Mouse (Mus musculus): ENCODE measurements around the gene Mex3b. TPM values are rescaled to one million over a fixed set of nuclear protein-coding genes. Genes with fewer than 3 reads are reported as not detected.

Mex3b gene
- polyA plus RNA-seq, 1 experiment: 9.9 TPM

GRCm38 (mm10) chr7:82854195-82854766 is 12.9 kb upstream of the Mex3b start:
- H3ac ChIP-seq (ENCODE audit: control insufficient read depth, insufficient read length): no peak overlapping the region
- no peak overlapping the region for H3K4me3 ChIP-seq
- TF ChIP-seq POLR2AphosphoS2 (IDR thresholded peaks at IDR 0.05; ENCODE audit: insufficient read length, low read depth): no peak
- TF ChIP-seq MYOD1 (IDR thresholded peaks at IDR 0.05; ENCODE audit: control insufficient read depth in 1 of 3, insufficient read length in 2 of 3, low read depth in 2 of 3): no peak
- TF ChIP-seq POLR2A (IDR thresholded peaks at IDR 0.05; ENCODE audit: insufficient read length, low read depth): no peak
- TF ChIP-seq TCF3 (IDR thresholded peaks at IDR 0.05; ENCODE audit: insufficient read length, low read depth): no peak
- TF ChIP-seq CEBPB (IDR thresholded peaks at IDR 0.05; ENCODE audit: insufficient read depth, poor library complexity, severe bottlenecking): no peak
- TF ChIP-seq MAX (IDR thresholded peaks at IDR 0.05; ENCODE audit: low read depth): no peak
- TF ChIP-seq TCF12 (IDR thresholded peaks at IDR 0.05; ENCODE audit: insufficient read depth, poor library complexity, severe bottlenecking): no peak
- no peak for TF ChIP-seq SRF (IDR thresholded peaks at IDR 0.05; ENCODE audit: control insufficient read depth, insufficient read length, low read depth)
- H3K36me3 ChIP-seq (ENCODE audit: control insufficient read depth, insufficient read depth): no peaks in the 10 kb centered on the region
- H3K4me2 ChIP-seq (ENCODE audit: low read depth): no peak overlapping the region
- H3K27me3 ChIP-seq (ENCODE audit: control insufficient read depth, insufficient read depth, insufficient read length): no peaks in the 10 kb centered on the region
- H3K79me2 ChIP-seq (ENCODE audit: control insufficient read depth, insufficient read depth): no peaks in the 10 kb centered on the region

DNA sequence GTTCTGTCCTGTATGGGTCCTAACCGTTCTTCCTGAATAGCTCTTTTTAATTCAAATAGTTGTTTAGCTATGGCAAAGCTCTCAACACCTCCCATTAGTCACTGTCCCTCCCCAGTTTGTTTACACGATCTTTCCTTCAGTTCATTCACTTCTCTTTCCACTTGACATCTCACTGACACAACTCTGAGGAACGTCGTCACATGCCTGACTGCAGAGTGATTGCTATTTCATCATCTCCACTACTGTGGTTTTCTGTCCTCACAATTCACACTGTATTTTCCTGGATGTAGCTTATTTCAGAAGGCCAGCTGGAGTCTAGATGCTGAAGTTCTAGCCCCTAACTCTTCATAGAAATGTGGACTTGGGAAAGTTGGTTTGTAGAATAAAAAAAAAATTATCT is 8.5 kb upstream of the Mex3b start:
- no peaks in the 10 kb centered on the region for H3K27me3 ChIP-seq (ENCODE audit: control insufficient read depth, insufficient read depth, insufficient read length)
- TF ChIP-seq E2F4 (IDR thresholded peaks at IDR 0.05; ENCODE audit: insufficient read depth): no peak
- no peak for TF ChIP-seq SRF (IDR thresholded peaks at IDR 0.05; ENCODE audit: control insufficient read depth, insufficient read length, low read depth)
- no peaks in the 10 kb centered on the region for H3K36me3 ChIP-seq (ENCODE audit: control insufficient read depth, insufficient read depth)
- H3K4me3 ChIP-seq: no peak overlapping the region
- H3K4me2 ChIP-seq (ENCODE audit: low read depth): peak overlapping the region; percentile 18
- H3K79me2 ChIP-seq (ENCODE audit: control insufficient read depth, insufficient read depth): no peaks in the 10 kb centered on the region
- no peak overlapping the region for H3ac ChIP-seq (ENCODE audit: control insufficient read depth, insufficient read length)

- Histone ChIP-seq H3K36me3 (ENCODE audit: control insufficient read depth, insufficient read depth) (no peaks in the 10 kb centered on the region), H3K4me2 (ENCODE audit: low read depth) (no peak overlapping the region), H3K4me3 (no peak overlapping the region), H3K27me3 (ENCODE audit: control insufficient read depth, insufficient read depth, insufficient read length) (no peaks in the 10 kb centered on the region), H3ac (ENCODE audit: control insufficient read depth, insufficient read length) (no peak overlapping the region), H3K79me2 (ENCODE audit: control insufficient read depth, insufficient read depth) (no peaks in the 10 kb centered on the region)
- TF ChIP-seq REST (IDR thresholded peaks at IDR 0.05; ENCODE audit: insufficient read depth, insufficient read length): no peak
- no peak for TF ChIP-seq E2F4 (IDR thresholded peaks at IDR 0.05; ENCODE audit: insufficient read depth)
- TF ChIP-seq USF1 (IDR thresholded peaks at IDR 0.05; ENCODE audit: low read depth): no peak
- no peak for TF ChIP-seq TCF3 (IDR thresholded peaks at IDR 0.05; ENCODE audit: insufficient read length, low read depth)
- TF ChIP-seq CEBPB (IDR thresholded peaks at IDR 0.05; ENCODE audit: insufficient read depth, poor library complexity, severe bottlenecking): no peak
- TF ChIP-seq POLR2AphosphoS2 (IDR thresholded peaks at IDR 0.05; ENCODE audit: insufficient read length, low read depth): no peak
- no peak for TF ChIP-seq TCF12 (IDR thresholded peaks at IDR 0.05; ENCODE audit: insufficient read depth, poor library complexity, severe bottlenecking)
Measured at GRCm38 (mm10) chr7:82860626-82861025, 6.5 kb upstream of the Mex3b start.

DNA sequence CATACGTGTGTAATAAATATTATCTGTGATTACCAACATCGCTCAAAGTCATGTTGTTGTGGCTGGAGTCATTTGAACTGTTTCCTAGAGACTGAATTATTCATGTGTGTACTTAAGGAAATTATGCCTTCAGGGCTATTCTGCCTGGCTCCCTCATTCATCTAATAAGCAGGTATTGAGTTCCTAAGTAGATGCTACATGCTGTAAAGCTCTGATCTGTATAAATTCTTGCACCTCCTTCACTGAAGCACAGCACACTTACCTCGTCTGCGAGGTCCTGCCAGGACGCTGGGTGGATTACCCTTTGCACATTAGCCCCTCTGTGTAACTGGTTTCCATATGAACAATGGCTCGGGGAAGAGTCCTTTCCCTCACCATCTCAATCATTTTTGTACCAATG is 3.8 kb upstream of the Mex3b start:
- Histone ChIP-seq H3K4me3 (no peak overlapping the region), H3K36me3 (ENCODE audit: control insufficient read depth, insufficient read depth) (no peaks in the 10 kb centered on the region), H3K4me2 (ENCODE audit: low read depth) (no peak overlapping the region), H3K27me3 (ENCODE audit: control insufficient read depth, insufficient read depth, insufficient read length) (no peaks in the 10 kb centered on the region), H3ac (ENCODE audit: control insufficient read depth, insufficient read length) (no peak overlapping the region), H3K79me2 (ENCODE audit: control insufficient read depth, insufficient read depth) (peaks cover 8% of the 10 kb centered on the region)
- TF ChIP-seq POLR2AphosphoS2 (IDR thresholded peaks at IDR 0.05; ENCODE audit: insufficient read length, low read depth) (no peak), USF1 (IDR thresholded peaks at IDR 0.05; ENCODE audit: low read depth) (no peak), TCF12 (IDR thresholded peaks at IDR 0.05; ENCODE audit: insufficient read depth, poor library complexity, severe bottlenecking) (no peak), MAX (IDR thresholded peaks at IDR 0.05; ENCODE audit: low read depth) (no peak), CEBPB (IDR thresholded peaks at IDR 0.05; ENCODE audit: insufficient read depth, poor library complexity, severe bottlenecking) (no peak), MYOG (IDR thresholded peaks at IDR 0.05; ENCODE audit: control insufficient read depth in 1 of 3, insufficient read depth in 1 of 3, insufficient read length in 2 of 3, low read depth in 2 of 3) (no peak), REST (IDR thresholded peaks at IDR 0.05; ENCODE audit: insufficient read depth, insufficient read length) (no peak), E2F4 (IDR thresholded peaks at IDR 0.05; ENCODE audit: insufficient read depth) (no peak), SRF (IDR thresholded peaks at IDR 0.05; ENCODE audit: control insufficient read depth, insufficient read length, low read depth) (no peak), TCF3 (IDR thresholded peaks at IDR 0.05; ENCODE audit: insufficient read length, low read depth) (no peak), MYOD1 (IDR thresholded peaks at IDR 0.05; ENCODE audit: control insufficient read depth in 1 of 3, insufficient read length in 2 of 3, low read depth in 2 of 3) (no peak), POLR2A (IDR thresholded peaks at IDR 0.05; ENCODE audit: insufficient read length, low read depth) (no peak)

DNA sequence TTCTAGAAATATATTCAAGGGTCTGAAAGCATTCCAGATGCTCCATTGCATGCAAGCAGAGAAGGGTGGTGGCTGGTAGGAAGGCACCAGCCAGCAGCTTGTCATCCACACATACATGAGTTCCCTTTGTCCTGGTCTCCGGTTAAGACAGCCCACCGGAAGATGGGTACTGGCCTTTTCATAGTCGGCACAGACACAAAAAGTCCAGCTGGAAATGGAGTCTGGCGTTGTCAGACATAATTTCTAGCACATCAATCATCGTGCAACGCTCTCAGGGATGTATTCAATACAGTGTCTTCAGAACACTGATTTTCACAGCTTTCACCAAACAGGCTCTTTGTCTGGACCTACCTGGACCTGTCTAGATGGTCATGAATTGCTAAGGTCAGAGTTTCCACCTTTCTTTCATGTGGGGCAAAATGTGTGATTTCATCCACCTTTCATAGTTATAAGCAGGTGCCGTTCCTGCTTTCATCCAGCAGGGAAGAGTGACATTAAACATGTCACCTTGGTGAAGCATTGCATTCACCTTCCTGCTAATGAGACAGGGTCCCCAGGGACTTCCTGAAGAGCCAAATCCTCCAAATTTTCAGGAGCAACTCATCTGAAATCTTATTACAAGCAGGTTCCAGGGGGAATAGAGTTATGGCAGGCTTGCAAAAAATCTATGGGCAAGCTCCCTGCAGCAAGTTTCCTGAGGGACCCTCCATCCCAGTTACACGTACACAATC is 2.7 kb upstream of the Mex3b start:
- Histone ChIP-seq H3K4me2 (ENCODE audit: low read depth) (no peak overlapping the region), H3K4me3 (no peak overlapping the region), H3K27me3 (ENCODE audit: control insufficient read depth, insufficient read depth, insufficient read length) (no peaks in the 10 kb centered on the region), H3K79me2 (ENCODE audit: control insufficient read depth, insufficient read depth) (peaks cover 19% of the 10 kb centered on the region), H3ac (ENCODE audit: control insufficient read depth, insufficient read length) (no peak overlapping the region), H3K36me3 (ENCODE audit: control insufficient read depth, insufficient read depth) (no peaks in the 10 kb centered on the region)
- TF ChIP-seq TCF3 (IDR thresholded peaks at IDR 0.05; ENCODE audit: insufficient read length, low read depth): no peak
- TF ChIP-seq TCF12 (IDR thresholded peaks at IDR 0.05; ENCODE audit: insufficient read depth, poor library complexity, severe bottlenecking): no peak
- TF ChIP-seq USF1 (IDR thresholded peaks at IDR 0.05; ENCODE audit: low read depth): no peak
- no peak for TF ChIP-seq MYOD1 (IDR thresholded peaks at IDR 0.05; ENCODE audit: control insufficient read depth in 1 of 3, insufficient read length in 2 of 3, low read depth in 2 of 3)
- no peak for TF ChIP-seq REST (IDR thresholded peaks at IDR 0.05; ENCODE audit: insufficient read depth, insufficient read length)
- TF ChIP-seq POLR2AphosphoS2 (IDR thresholded peaks at IDR 0.05; ENCODE audit: insufficient read length, low read depth): no peak
- TF ChIP-seq MAX (IDR thresholded peaks at IDR 0.05; ENCODE audit: low read depth): no peak
- TF ChIP-seq CEBPB (IDR thresholded peaks at IDR 0.05; ENCODE audit: insufficient read depth, poor library complexity, severe bottlenecking): no peak
